Mouse (Mus musculus) gastrocnemius, postnatal 25 days (tissue): ENCODE measurements around the gene Arsg. TPM values are rescaled to one million over a fixed set of nuclear protein-coding genes. Genes with fewer than 3 reads are reported as not detected.

Experiments used
- DNase-seq: peaks from one replicate; pipeline ENCODE4 v3.0.0; 2022
- total RNA-seq, 2 experiments: library from RNA; stranded (reverse); gene quantifications; 1 replicate in 1 of 2; 2 replicates in 1 of 2; pipeline ENCODE4 v1.2.3; 2021

Gene Arsg
- total RNA-seq, 2 experiments from 2014 or later = 2.6 to 4.7 TPM

DNA sequence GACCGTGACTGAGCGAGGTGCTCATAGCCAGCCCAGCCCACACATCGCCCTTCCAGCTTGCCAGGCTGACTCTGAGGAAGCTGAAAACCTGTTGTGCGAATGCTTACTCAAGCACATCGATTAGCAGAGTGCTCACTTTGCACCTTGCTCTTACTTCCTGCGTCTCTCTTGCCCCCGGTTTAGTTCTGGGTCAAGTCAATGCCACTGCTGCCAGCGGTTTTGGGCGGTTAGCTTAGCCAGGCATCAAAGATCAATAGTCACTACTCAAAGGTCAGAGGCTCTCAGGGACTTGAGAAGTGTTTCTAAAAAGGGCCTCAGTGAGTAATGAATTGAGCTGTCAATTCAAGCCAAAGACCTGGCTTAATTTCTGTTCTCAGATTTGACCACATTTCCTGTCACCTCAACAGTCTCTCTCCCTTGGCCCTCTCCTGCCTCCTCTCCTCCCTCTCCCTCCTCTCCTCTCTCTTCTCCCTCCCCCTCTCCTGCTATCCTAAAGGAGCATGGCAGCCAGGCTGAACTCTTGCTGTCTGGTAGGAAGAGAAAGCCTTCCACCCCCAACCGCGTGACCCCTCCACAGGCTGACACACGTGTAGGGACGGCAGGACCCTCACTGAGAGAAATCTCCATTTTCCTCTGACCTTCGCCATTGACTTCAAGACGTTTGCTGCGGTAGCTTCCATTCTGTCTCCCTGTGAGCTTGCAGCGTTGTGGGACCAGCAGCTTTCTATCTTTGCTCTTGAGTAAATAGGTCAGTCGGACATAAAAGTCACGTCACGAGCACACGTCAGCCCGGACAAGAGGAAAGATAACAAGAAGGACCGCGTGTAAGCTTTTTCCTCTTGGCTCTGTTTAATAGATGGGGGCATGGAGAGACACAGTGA, 22.0 kb downstream of the Arsg start:
- no peak for DNase-seq

DNA sequence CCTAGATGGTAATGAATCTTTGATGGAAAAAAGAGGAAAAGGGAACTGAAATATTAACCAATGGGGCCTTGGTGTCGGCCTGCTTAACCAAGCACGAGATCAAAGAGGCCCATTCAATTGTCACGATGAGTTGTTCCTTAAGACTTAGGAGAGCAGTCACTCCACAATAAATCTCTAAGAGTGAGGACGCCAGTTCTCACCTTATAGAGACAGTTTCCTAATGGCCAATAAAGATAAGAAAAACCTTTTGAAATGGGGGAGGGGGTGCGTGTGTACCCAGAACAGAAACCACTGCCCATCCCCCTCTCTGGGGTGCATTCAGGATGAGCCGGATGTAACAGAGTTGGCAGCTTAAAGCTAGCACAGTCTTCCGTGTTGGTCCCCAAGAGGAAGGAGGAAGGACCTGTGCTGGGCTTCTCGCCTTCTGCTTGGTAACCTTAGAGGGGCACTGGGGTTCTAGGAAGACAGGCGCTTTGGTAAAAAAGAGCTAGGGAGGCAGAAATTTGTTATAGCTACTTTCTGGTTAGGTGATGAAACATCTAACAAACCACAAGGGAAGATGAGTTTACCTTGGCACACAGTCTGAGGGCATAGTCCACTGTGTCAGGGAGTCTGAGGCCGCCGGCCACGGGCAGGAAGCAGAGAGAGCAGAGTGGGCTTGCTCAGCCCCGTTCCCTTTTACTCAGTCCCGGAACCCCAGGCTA, 22.7 kb downstream of the Arsg start:
- DNase-seq = no peak

DNA sequence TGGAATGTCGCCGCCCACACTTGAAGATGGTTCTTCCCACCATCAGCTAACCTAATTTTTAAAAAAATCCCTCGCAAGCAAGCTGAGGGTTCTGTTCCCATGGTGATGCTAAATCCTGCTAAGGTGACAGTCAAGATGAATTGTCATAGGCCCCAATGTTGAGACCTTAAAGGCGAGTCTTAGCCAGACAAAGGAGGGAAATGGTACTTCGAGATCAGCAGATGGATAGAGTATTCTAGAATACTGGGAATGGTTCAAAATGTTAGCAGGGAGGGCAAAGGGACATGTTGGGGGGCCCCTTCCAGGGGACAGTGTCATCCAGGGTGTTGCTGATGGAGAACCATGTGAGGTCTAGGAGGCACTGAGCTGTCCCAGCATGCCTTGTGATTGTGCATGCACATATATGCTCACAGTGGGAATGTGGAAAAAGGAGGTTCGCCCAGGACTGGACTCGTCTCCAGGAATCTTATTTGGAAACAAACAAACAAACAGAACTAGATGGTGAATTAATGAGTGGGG, 23.4 kb downstream of the Arsg start:
- no peak for DNase-seq

DNA sequence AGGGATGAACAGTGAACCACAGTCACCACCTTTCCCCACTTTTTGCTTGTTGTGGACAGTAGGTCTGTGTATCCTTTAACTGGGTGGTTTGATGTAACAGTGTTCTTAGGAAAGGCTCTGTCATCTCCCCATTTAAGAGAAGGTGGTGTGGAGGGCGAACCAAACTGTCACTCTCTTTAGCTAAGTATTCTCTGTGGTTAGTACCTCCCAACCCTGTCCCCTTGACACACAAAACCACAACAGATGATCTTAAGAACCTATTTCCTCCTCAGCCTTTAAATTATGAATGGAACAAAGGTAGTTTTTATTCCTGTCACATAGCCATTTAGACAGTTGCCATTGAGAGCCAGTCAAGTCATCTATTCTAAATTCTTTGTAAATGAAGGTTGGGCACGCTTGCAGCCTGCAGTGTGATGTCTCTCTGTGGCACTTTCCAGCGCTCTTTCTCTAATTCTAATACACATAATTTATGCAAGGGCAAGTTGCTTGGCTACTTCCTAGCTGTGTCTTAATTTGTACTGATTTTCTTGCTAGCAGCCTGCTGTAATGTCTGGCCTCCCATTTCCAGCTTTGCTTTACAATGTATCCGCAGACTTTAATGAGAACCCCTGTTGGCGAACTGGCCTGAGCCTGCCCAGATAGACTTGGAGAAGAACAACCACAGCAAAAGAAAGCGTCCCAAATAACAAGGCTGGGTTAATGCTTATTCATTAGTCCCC, 24.0 kb downstream of the Arsg start:
- no peak for DNase-seq

DNA sequence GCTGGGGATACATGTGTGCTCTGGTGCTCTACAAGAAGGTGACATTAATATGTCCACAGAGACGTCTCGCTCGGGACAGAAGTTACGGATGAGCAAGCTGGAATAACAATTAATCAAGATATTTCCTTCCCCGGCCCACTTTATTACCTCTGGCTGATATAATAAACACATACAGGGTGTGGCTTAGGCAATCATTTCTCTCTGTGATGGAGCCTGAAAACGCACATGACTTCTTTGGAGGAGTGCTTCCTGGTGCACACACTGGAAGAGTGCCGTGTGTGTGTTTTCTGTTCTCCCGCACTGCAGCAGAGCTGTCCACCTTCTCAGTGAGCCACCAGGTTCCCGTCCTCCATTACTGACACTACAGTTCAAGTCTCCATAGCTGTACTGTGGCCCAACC, 24.8 kb downstream of the Arsg start:
- DNase-seq = no peak

DNA sequence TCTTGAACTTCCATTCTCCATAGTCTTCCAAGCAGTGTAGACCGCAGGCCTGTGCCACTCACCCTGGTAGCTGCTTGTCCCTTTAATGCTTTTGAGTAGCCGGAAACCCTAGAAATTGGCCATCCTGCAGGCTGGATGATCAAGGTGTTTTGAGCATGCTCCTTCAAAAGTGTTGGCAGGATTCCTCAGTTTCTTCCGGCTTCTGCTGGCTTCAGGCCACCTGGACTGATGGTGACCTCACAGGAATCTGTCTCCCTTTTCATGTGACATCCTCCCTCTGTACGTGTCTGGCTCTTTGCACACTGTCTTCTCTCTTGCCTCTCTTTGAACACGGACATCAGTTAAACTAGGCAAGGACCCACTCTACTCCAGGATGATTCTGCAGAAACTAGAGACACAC, 27.0 kb downstream of the Arsg start:
- no peak for DNase-seq

DNA sequence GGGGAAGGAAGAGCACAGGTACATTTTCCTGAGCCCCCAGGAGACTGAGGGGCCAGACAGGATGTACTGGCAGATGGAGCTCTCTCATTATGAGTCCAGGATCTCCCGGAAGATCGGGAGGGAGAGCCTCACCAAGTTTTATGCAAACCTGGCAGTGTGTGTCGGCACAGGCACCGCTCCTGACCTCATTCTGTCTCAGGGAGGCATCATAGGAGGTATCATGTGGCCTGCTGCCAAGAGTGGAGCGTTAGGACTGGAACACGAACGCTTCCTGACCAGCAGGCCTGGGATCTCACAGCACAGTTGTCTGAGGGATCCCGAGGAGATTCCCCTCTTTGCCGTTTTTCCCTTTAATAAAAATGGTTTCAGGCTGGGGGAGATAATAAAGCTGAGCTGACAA, 31.8 kb downstream of the Arsg start:
- peak; percentile 30 for DNase-seq

DNA sequence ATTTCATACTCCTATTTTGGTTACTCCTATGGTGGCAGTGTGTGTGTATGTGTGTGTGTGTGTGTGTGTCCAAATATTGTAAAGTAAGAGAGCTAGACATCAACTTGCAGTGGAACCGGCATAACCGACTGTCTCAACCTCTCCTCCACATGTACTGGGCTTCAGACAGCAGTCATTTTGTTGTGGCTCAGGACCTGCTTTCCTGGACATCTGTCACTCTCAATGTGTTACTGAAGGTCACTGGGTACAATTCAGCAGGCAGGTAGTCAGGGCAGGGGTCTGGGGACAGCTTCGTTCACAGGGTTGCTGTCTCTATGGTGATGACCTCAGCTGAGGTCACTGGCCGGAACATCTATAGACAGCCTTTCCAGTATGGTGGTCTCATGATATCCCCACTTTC, 32.6 kb downstream of the Arsg start:
- DNase-seq = no peak

DNA sequence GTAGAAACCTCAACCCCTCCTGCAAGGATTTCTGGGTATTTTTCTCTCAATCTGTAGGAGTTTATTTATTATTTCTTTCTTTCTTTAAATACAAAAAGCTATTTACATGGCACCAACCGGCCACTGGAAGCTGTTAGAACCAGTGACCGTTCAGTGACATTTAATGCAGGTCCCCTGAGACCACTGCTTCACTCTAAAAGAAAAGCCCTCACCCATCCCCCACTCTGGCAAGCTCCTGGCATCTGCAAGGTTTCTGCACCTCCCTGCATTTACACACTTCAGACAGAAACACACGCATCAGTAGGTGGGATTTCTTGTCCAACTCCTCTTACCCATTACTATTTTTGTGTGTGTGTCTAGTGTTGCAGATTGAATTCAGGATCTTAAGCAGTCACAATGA, 33.9 kb downstream of the Arsg start:
- no peak for DNase-seq

DNA sequence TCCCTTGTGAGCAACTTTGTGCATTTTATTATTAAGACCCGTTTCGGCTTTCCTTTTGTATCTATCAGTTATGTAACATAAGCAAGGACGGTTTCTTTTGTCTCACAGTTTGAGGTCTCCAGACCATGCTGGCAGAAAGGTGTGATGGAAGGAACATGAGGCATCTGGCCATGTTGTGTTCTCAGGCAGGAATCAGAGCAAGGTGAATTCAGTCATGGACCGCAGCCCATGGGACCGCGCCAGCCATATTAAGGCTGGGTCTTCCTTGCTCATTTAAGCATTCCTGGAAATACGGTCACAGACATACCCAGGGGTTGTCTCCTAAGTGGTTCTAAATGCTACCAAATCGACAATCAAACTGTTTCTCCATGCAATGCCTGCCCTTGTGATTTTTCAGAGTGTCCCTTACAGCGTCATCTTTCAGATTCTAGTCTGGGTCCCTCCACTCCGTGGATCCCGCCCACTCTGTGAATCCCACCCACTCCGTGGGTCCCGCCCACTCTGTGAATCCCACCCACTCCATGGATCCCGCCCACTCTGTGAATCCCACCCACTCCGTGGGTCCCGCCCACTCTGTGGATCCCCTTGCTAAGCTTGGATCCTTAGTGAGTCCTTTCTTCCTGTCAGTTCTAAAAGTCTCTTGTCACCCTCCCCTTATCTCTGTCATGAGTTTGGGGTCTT, 40.0 kb downstream of the Arsg start:
- DNase-seq = no peak

DNA sequence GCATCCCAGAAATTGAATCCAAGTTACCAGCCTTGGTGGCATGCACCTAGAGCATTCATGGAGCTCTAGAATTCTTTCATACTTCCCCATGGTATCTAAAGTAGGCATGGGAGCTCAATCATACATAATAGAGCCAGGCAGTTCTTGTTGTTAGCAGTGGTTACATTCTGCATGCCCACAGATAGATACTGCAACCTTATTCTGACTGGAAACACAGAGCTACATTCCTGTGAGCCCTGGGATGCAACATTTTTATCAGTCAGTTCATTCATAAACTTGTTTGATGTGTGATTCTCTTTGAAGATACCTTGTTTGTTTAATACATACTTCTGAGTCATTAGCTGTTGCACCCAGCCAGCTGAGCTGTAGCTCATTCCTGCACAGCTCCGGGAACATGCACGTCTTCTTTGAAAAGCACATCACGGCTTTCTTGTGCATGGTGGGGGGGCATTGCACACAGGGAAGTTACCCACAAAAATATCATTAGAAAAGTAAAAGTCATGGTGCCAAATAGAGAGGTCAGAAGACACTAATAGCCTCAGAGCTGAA, 41.0 kb downstream of the Arsg start:
- no peak for DNase-seq

DNA sequence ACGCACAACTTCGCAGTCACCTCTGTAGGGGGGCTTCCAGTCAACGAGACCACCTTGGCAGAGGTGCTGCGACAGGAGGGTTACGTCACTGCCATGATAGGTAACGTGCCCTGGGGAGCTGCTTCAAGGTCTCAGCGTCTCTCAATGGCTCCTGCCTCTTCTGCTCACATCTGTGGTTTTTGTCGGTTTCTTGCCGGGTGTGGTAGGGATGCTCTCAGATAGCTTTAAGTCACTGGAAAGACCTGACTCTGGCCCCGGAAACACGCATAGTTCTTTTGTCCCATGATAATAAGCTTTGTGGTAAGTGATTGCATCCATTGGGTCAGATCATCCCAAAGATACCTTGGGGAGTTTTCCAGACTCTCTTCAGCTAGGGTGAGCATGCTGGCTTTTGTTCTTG, 44.2 kb downstream of the Arsg start:
- no peak for DNase-seq

DNA sequence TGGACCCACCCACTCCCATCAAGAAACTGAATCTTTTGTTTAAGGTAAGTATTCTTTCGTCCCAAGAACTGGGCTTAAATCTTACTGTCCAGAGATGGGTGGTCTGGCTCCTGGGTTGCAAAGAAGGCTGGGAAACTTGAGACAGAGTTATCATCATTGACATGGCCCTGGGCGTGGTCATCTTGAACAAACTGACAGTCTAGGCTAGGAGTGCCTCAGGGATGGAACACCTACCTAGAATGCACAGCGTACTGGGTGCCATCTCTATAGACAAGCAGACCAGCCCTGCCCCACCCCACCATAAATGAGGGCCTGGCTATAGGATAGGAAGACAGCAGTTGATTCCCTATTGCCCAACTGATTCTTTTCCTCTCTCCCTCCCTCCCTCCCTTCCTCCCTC, 44.6 kb downstream of the Arsg start:
- no peak for DNase-seq

DNA sequence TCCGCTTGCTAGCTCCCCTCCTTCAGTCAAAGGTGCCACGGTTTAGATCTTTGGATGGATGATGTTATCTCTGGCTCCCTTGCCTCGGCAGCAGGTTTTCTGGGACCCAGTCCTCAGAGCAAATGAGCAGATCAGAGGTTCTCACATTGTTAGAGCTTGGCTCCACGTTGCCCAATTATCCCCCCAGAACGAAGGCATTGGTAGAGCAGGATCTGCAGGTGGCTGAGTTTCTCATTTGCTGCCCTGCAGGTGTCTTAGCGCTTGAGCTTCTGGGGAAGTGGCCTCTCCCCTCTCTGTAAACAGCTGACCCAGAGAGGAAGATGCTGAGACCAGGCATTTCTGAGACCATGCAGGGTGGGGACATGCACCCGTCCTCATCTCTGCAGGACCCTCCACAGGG, 47.8 kb downstream of the Arsg start:
- DNase-seq = no peak

DNA sequence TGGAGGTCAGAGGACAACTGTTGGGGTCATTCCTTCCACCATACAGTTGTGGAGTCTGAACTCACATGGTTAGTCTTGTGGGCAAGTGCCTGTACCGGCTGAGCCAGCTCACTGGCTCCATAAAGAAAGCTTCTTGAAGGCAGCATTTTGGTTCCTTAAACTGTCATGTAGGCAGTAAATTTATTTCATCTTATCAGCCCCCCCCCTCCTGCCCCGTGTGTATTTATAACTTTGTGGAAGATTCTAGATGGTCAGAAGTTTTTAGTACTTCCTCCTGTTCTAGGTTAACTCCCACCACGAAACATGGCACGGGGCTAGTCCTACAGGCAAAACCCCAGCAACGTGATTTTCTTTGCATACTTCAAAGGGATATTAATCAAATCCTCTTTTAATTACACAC, 51.7 kb downstream of the Arsg start:
- DNase-seq = no peak

DNA sequence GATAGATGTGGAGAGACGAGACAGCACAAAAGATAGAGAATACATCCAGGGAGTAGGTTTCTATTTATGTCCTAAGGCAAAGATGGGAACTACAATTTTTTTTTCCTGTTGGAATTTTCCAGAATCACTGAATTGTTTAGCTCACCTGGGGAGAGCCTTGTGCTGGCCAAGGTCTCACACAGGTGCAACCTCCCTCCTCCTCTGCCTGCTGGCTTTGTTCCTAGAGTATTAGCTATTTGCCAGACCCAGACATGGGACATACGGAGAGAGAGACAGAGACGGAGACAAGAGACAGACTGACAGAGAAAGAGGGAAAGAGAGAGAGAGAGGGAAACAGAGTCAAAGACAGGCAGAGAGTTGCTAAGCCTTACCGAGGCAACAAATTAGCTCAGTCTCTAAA, 52.4 kb downstream of the Arsg start:
- no peak for DNase-seq

DNA sequence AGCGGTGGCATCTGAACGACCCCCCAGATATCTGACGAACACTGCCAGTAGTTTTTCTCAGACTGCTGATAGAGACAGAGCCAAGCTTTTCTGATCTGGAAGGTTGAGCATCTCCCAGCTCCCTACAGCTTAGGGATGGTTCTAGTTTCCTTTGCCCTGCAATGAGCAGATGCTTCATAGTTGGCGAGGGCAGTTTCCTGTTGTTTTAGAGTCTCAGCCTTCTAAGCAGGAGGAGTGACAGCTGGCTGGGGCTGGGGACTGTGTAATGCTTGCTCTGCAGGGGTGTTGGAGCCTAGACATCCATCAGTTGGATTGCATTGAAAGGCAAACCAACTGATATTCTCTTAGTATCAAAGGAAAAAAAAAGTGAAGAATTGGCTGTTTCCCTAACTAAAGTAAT, 56.9 kb downstream of the Arsg start:
- DNase-seq = no peak

DNA sequence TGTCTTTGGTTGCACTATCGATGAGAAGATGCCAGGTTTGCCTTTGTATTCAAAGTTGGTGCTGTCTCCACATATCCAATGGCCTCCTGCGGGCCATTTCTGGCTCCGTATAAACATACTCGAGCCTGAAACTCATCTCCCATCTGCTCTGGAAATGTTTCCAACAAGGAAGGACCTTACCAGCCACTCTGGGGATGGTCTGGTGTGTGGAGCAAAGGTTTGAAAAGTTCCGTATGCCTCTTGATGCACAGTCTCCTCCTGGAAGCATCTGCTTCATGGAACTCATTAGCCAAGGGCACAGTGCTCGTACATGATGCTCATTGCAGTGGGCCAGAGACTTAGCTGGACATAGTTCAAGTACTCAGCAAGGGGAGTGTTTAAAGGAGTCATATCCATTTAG, 62.8 kb downstream of the Arsg start:
- no peak for DNase-seq

DNA sequence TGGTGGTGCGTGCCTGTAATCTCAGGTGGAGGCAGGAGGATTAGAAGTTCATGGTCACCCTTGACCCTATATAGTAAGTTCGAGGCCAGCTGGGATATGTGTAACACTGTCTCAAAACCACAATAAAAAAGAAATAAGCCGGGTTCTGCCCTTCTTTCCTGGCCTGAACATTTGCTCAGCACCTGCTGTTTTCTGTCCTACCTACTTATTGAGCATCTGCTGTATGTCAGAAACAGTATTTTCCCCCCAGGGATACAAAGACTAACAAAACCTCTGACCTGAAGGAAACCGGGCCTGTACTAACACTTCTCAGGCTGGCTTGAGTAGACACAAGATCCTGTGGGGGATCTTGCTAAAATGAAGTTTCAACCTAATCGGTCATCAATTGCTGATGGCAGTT, 63.8 kb downstream of the Arsg start:
- no peak for DNase-seq

DNA sequence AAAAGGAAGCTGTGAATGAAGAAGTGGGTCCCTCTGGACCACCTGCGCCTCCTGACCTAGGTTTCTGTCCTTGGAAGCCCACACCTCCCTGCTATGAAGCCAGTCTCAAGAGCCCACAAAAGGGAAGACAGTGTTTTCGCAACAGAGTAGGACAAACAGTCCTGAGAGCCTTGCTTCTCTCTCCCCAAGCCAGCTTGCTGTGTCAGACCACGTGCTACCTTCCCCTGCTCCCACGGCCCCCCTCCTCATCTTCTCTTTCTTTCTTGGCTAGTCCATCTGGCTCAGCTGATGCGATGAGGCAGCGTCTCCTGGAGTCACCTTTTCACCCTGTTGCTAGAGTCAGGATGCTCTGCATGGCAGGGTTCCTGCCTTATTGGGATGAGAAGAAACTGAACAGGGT, 66.1 kb downstream of the Arsg start:
- no peak for DNase-seq

DNA sequence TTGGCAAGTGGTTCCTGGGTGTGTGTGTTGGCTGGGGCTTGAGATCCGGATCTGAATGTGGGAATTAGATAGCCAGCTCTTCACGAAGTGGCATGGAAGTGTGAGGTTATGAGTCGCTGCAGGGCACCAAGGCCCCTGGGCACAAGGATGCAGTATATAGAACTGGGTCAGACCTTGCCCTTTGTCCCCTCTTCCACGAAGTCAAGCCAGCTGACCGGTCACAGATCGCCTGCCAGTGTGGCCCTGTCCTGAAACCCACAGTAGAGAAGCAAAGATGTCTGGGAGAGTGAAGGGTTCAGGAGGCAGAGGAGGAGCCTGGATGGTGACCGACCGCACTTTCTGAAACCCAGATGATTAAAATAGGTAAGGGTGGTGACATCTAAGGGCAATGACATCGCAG, 70.3 kb downstream of the Arsg start:
- no peak for DNase-seq

DNA sequence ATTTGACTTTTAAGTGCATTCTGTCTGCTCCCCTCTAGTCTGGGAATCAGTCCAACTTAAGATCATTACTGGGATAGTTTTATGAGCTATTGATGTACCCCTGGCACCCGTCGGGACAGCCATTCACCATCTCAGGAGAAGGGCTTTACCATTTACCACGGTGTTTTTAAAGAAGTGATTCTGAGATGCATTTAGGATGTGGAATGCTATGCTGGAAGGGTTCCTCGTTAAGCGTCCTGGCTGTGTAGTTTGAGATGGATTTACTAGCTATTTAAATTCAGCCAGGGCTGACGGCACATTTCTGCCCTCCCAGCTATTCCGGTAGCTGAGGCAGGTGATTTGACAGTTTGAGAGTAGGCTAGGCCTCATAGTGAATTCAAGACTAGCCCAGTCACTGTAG, 71.3 kb downstream of the Arsg start:
- no peak for DNase-seq
